Mouse (Mus musculus): ENCODE results near the gene Atp5s.

- no peak for TF ChIP-seq POLR2A (IDR thresholded peaks at IDR 0.05; ENCODE audit: extremely low read depth, insufficient read depth, low read length)
- no peak for TF ChIP-seq CTCF (IDR thresholded peaks at IDR 0.05; ENCODE audit: extremely low read depth, insufficient read depth, low read length)
Observed at GRCm38 (mm10) chr12:69744138-69744537, 19.4 kb downstream of the Atp5s start.
